Mouse (Mus musculus) midbrain, embryonic 11.5 days (tissue): ENCODE data around the gene Camk1d. TPM values are rescaled to one million over a fixed set of nuclear protein-coding genes. Genes with fewer than 3 reads are reported as not detected.

Source experiments
- ATAC-seq: fragments of 200-750 bp; cut with Nextera tagmentation; 2 replicates; pipeline ENCODE4 v1.8.0; 2017; ENCODE audit warnings: moderate TSS enrichment, moderate library complexity; ENCODE audit not compliant: low FRiP score
- DNase-seq: peaks from one replicate; pipeline ENCODE4 v3.0.0; 2015; ENCODE audit warnings: low spot score; ENCODE audit errors: missing footprints
- H3K27ac ChIP-seq: fragments of 300-500 bp; sonication (generic); 2 replicates; pipeline ENCODE4 v1.5.1; 2014; ENCODE audit warnings: low read depth, low read length
- H3K27me3 ChIP-seq: fragments of 300-500 bp; sonication (generic); 2 replicates; pipeline ENCODE4 v1.6.1; 2014; ENCODE audit warnings: mild to moderate bottlenecking, low read length, moderate library complexity, mixed read lengths; ENCODE audit not compliant: control insufficient read depth, insufficient read depth
- H3K36me3 ChIP-seq: fragments of 300-500 bp; sonication (generic); 2 replicates; pipeline ENCODE4 v1.6.1; 2014; ENCODE audit warnings: mild to moderate bottlenecking, low read length, moderate library complexity, mixed read lengths; ENCODE audit not compliant: control insufficient read depth, insufficient read depth
- H3K4me1 ChIP-seq: fragments of 300-500 bp; sonication (generic); 2 replicates; pipeline ENCODE4 v1.6.1; 2014; ENCODE audit warnings: low read length; ENCODE audit not compliant: control insufficient read depth, insufficient read depth
- H3K4me2 ChIP-seq: fragments of 300-500 bp; sonication (generic); 2 replicates; pipeline ENCODE4 v1.6.1; 2014; ENCODE audit warnings: mild to moderate bottlenecking, moderate library complexity
- H3K4me3 ChIP-seq: fragments of 300-500 bp; sonication (generic); 2 replicates; pipeline ENCODE4 v1.5.1; 2014; ENCODE audit warnings: low read depth, low read length
- H3K9ac ChIP-seq: fragments of 300-500 bp; sonication (generic); 2 replicates; pipeline ENCODE4 v1.6.1; 2014; ENCODE audit warnings: low read length
- H3K9me3 ChIP-seq: fragments of 300-500 bp; sonication (generic); 2 replicates; pipeline ENCODE4 v1.6.1; 2016; ENCODE audit warnings: low read length; ENCODE audit not compliant: control insufficient read depth
- WGBS: fragments of 180-500 bp; shearing (Covaris S2); extraction: QIAGEN DNeasy Blood & Tissue Kit; methylation state at CpG from one replicate; pipeline ENCODE4 v1.1.7; 2014; 5-methylcytosine and 5-hydroxymethylcytosine counted together
- polyA plus RNA-seq: library from polyadenylated mRNA; unstranded; fragments of >200 nt; fragmentation: Nextera tagmentation; extraction: Ambion mirVana; gene quantifications from 2 replicates; pipeline ENCODE4 v1.2.1, GENCODE M21; 2014

Gene Camk1d
- 1.8 and 2.0 TPM in 2 replicates for polyA plus RNA-seq

GRCm38 (mm10) chr2:5714211-5715053, at the start of gene Camk1d:
Gene Camk1d (minus strand): TSS chr2:5714515.
- Histone ChIP-seq H3K4me1 (0 out of 2 replicates have a peak, but pooled peaks cover 4% of the 10 kb centered on the region), H3K9ac (peak within 1 kb of the TSS; percentile 72), H3K36me3 (no peaks in the 10 kb centered on the region), H3K9me3 (no peaks in the 10 kb centered on the region; the same call in 1 of the 2 replicates), H3K27me3 (peaks cover 21% of the 10 kb centered on the region), H3K4me3 (peak within 1 kb of the TSS; percentile 73), H3K27ac (no peak within 1 kb of the TSS), H3K4me2 (peak within 1 kb of the TSS; percentile 82)
- 1% methylated on average over 59 of the region's 80 CpGs for WGBS
- ATAC-seq = peak; percentile 84
- peak; percentile 98 for DNase-seq

- Histone ChIP-seq H3K4me3 (no peak overlapping the region), H3K4me2 (no peak overlapping the region), H3K4me1 (no peaks in the 10 kb centered on the region), H3K9me3 (no peaks in the 10 kb centered on the region), H3K9ac (no peak overlapping the region), H3K27me3 (no peaks in the 10 kb centered on the region), H3K27ac (no peak overlapping the region), H3K36me3 (no peaks in the 10 kb centered on the region)
- 93% methylated on average over 3 of the region's 3 CpGs for WGBS
- DNase-seq (peak; percentile 73), ATAC-seq (no peak)
These were observed 47.7 kb upstream of the Camk1d start for GRCm38 (mm10) chr2:5762031-5762430.

- H3K4me3 ChIP-seq = no peak overlapping the region
- H3K9ac ChIP-seq = no peak overlapping the region
- H3K4me2 ChIP-seq = no peak overlapping the region
- no peaks in the 10 kb centered on the region for H3K36me3 ChIP-seq
- H3K27me3 ChIP-seq = no peaks in the 10 kb centered on the region
- DNase-seq (peak; percentile 35), ATAC-seq (no peak)
- no peak overlapping the region for H3K27ac ChIP-seq
- no peaks in the 10 kb centered on the region for H3K9me3 ChIP-seq
- WGBS = 94% methylated on average over 8 of the region's 8 CpGs
- H3K4me1 ChIP-seq = no peaks in the 10 kb centered on the region
These were observed 46.2 kb upstream of the Camk1d start for GRCm38 (mm10) chr2:5760479-5761008.

- H3K4me3 ChIP-seq = no peak overlapping the region
- H3K36me3 ChIP-seq = no peaks in the 10 kb centered on the region
- WGBS = 88% methylated on average over 2 of the region's 2 CpGs
- DNase-seq = no peak
- no peak overlapping the region for H3K9ac ChIP-seq
- H3K27me3 ChIP-seq = no peaks in the 10 kb centered on the region
- H3K9me3 ChIP-seq = no peaks in the 10 kb centered on the region
- no peak for ATAC-seq
- no peaks in the 10 kb centered on the region for H3K4me1 ChIP-seq
- H3K4me2 ChIP-seq = no peak overlapping the region
- H3K27ac ChIP-seq = no peak overlapping the region
These were observed 44.3 kb upstream of the Camk1d start for GRCm38 (mm10) chr2:5758569-5758968.

GRCm38 (mm10) chr2:5750872-5751271, 36.6 kb upstream of the Camk1d start:
- Histone ChIP-seq H3K9ac (no peak overlapping the region), H3K4me2 (no peak overlapping the region), H3K9me3 (no peaks in the 10 kb centered on the region), H3K4me1 (no peaks in the 10 kb centered on the region), H3K36me3 (no peaks in the 10 kb centered on the region), H3K4me3 (no peak overlapping the region), H3K27ac (no peak overlapping the region), H3K27me3 (no peaks in the 10 kb centered on the region)
- 87% methylated on average over 3 of the region's 3 CpGs for whole genome bisulfite sequencing
- no peak for DNase-seq
- ATAC-seq = no peak

GRCm38 (mm10) chr2:5749210-5749609, 34.9 kb upstream of the Camk1d start:
- H3K9ac ChIP-seq = no peak overlapping the region
- 88% methylated on average over 6 of the region's 6 CpGs for WGBS
- no peak for ATAC-seq

GRCm38 (mm10) chr2:5747545-5748043, 33.3 kb upstream of the Camk1d start:
- Histone ChIP-seq H3K27me3 (no peaks in the 10 kb centered on the region), H3K9ac (no peak overlapping the region), H3K4me1 (no peaks in the 10 kb centered on the region), H3K27ac (no peak overlapping the region), H3K4me2 (no peak overlapping the region), H3K4me3 (no peak overlapping the region), H3K9me3 (no peaks in the 10 kb centered on the region), H3K36me3 (no peaks in the 10 kb centered on the region)
- ATAC-seq = no peak
- 83% methylated on average over 5 of the region's 5 CpGs for WGBS
- peak; percentile 41 for DNase-seq

More at GRCm38 (mm10) chr2:5749210-5749609, 34.9 kb upstream of the Camk1d start:
- peak; percentile 69 for DNase-seq
- H3K9me3 ChIP-seq = no peaks in the 10 kb centered on the region
- no peak overlapping the region for H3K4me2 ChIP-seq
- H3K4me3 ChIP-seq = no peak overlapping the region
- no peaks in the 10 kb centered on the region for H3K27me3 ChIP-seq
- no peak overlapping the region for H3K27ac ChIP-seq
- no peaks in the 10 kb centered on the region for H3K36me3 ChIP-seq
- no peaks in the 10 kb centered on the region for H3K4me1 ChIP-seq

- no peak overlapping the region for H3K4me2 ChIP-seq
- H3K4me1 ChIP-seq = no peaks in the 10 kb centered on the region
- WGBS = 88% methylated on average over 12 of the region's 12 CpGs
- peak; percentile 61 for DNase-seq
- no peak overlapping the region for H3K4me3 ChIP-seq
- H3K9ac ChIP-seq = no peak overlapping the region
- ATAC-seq = no peak
- H3K9me3 ChIP-seq = no peaks in the 10 kb centered on the region
- no peak overlapping the region for H3K27ac ChIP-seq
- no peaks in the 10 kb centered on the region for H3K36me3 ChIP-seq
- H3K27me3 ChIP-seq = no peaks in the 10 kb centered on the region
These were observed 32.2 kb upstream of the Camk1d start for GRCm38 (mm10) chr2:5746529-5746928.

GRCm38 (mm10) chr2:5743886-5744285, 29.6 kb upstream of the Camk1d start:
- Histone ChIP-seq H3K36me3 (no peaks in the 10 kb centered on the region), H3K4me2 (no peak overlapping the region), H3K9ac (no peak overlapping the region), H3K9me3 (no peaks in the 10 kb centered on the region), H3K27ac (no peak overlapping the region), H3K4me1 (no peaks in the 10 kb centered on the region), H3K27me3 (no peaks in the 10 kb centered on the region), H3K4me3 (no peak overlapping the region)
- ATAC-seq (no peak), DNase-seq (no peak)
- WGBS = 88% methylated on average over 8 of the region's 8 CpGs
